In the genomic region with DNA sequence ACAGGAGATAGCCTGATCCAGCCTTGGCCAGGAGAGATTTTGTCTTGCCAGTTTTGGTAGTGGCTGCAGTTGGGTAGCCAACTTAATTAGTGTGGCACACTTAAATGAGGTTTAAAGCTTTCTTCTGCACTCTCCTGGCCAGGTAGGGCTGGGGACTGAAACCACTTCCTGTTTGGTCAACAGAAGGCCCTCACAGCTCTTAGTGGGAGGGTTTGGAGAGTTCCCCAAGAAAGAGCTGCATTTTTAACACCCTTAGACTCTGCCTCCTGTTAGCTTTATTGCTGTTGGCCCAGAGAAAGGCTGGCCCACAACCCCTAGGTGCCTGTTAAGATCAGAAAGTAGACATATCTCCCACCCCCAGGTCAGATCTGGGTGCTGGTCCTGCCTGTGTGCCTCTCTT, we compare ENCODE assay signal across 28 mouse cellular contexts. TPM values are rescaled to one million over a fixed set of nuclear protein-coding genes. Genes with fewer than 3 reads are reported as not detected.
DNase-seq lines count a peak whose midpoint lies in the region; ATAC-seq lines count a peak whose summit lies in the region.
"Had no signal": no experiment of that assay in that cellular context is flagged by ENCODE, and none has a peak within 500 bp of the region (broad histone marks: within the 10 kb centered on the region; RNA-seq: fewer than 3 reads in every experiment).

No protein-coding gene starts in this region.

- no peaks in the 10 kb centered on the region for H3K36me3 ChIP-seq in heart, embryonic 13.5 days
- H3K36me3 ChIP-seq in splenic B cell, adult 2 months (ENCODE audit: control insufficient read depth, insufficient read depth, low read length, poor library complexity, severe bottlenecking), result no peaks in the 10 kb centered on the region
- H3K36me3 ChIP-seq: hindbrain, embryonic 13.5 days; liver, embryonic 15.5 days; neural tube, embryonic 15.5 days had no signal

- ATAC-seq in heart, embryonic 13.5 days (ENCODE audit: extremely low read depth, insufficient number of reproducible peaks, low FRiP score, low TSS enrichment), result no peak
- ATAC-seq: forebrain, embryonic 14.5 days; Patski had no signal

- no peaks in the 10 kb centered on the region for H3K9me3 ChIP-seq in heart, embryonic 13.5 days
- H3K9me3 ChIP-seq: hindbrain, embryonic 13.5 days; liver, embryonic 15.5 days; megakaryocyte, embryonic 14.5 days; neural tube, embryonic 15.5 days had no signal

- H3K9ac ChIP-seq in heart, embryonic 13.5 days, result no peak overlapping the region
- H3K9ac ChIP-seq: hindbrain, embryonic 13.5 days; liver, embryonic 15.5 days; neural tube, embryonic 15.5 days had no signal

- no peaks in the 10 kb centered on the region for H3K27me3 ChIP-seq in heart, embryonic 13.5 days (replicated peaks)
- no peaks in the 10 kb centered on the region for H3K27me3 ChIP-seq in splenic B cell, adult 2 months (ENCODE audit: control insufficient read depth, insufficient read depth, low read length, poor library complexity, severe bottlenecking)
- H3K27me3 ChIP-seq: hindbrain, embryonic 13.5 days; liver, embryonic 15.5 days; megakaryocyte, embryonic 14.5 days; neural tube, embryonic 15.5 days; Patski had no signal

- 0 out of 2 replicates have a peak overlapping the region, but pooled peaks have one; percentile 28 for H3K27ac ChIP-seq in heart, embryonic 13.5 days (replicated peaks)
- H3K27ac ChIP-seq: hindbrain, embryonic 13.5 days; left cerebral cortex, adult 2 months; liver, embryonic 15.5 days; neural tube, embryonic 15.5 days had no signal

- no peak overlapping the region for H3K4me2 ChIP-seq in heart, embryonic 13.5 days
- H3K4me2 ChIP-seq: hindbrain, embryonic 13.5 days; liver, embryonic 15.5 days; neural tube, embryonic 15.5 days had no signal

- DNase-seq in heart, adult 18-20 months, result no peak
- DNase-seq in spleen, postnatal 36 days (ENCODE audit: low spot score in 2 of 2), result peak; percentile 16 to 27
- no peak for DNase-seq in spleen, postnatal 10 days (ENCODE audit: low spot score in 2 of 2)
- peak; percentile 11 for DNase-seq in induced T-regulatory cell, adult 2 months (ENCODE audit: low read depth)
- peak; percentile 19 for DNase-seq in splenic B cell, adult 2 months (ENCODE audit: low read depth, low spot score)
- no peak for DNase-seq in embryo, embryonic 11 days
- DNase-seq in cerebellum, postnatal 25 days, result no peak
- DNase-seq: adrenal gland, postnatal 10 days; cerebellum, postnatal 14 days; gastrocnemius, postnatal 36 days; kidney, adult 9 months; kidney, postnatal 36 days; layer of hippocampus, adult 9-11 months; left cerebral cortex, postnatal 4 days; lung, postnatal 10 days; midbrain, embryonic 14.5 days; right cerebral cortex, postnatal 25 days; thymus, postnatal 36 days had no signal

- no peak overlapping the region for H3K4me3 ChIP-seq in heart, embryonic 13.5 days
- H3K4me3 ChIP-seq: erythroblast, embryonic 14.5 days; hindbrain, embryonic 13.5 days; left cerebral cortex, adult 2 months; liver, embryonic 15.5 days; megakaryocyte, embryonic 14.5 days; myocyte; neural tube, embryonic 15.5 days had no signal

- peaks cover 19% of the 10 kb centered on the region for H3K4me1 ChIP-seq in heart, embryonic 13.5 days

RNA-seq across cellular contexts. Expression of a gene that starts 45.5 kb away (rescaled TPM):
- 3.4 and 3.7 TPM in 2 replicates for polyA plus RNA-seq in heart, embryonic 13.5 days (2015; fragmentation: Nextera tagmentation; extraction: Ambion mirVana)
- 10 to 100 TPM; 28.3 to 42.0 TPM for total RNA-seq in heart, adult 18-20 months (2021)

Comparison
In these comparisons a context has a peak if more than half of its experiments do, and no peak if none do; other contexts are left out.
1. DNase-seq: peak in spleen, postnatal 36 days (2 of 2), induced T-regulatory cell, adult 2 months (single experiment) and splenic B cell, adult 2 months (single experiment); none in heart, adult 18-20 months (0 of 2), spleen, postnatal 10 days (0 of 2), embryo, embryonic 11 days (single experiment) and cerebellum, postnatal 25 days (0 of 2).